7 mouse cellular contexts compared by ENCODE assay signal in genomic region chr8:122444058-122444748, GRCm38 (mm10). TPM values are rescaled to one million over a fixed set of nuclear protein-coding genes. Genes with fewer than 3 reads are reported as not detected.
DNase-seq lines count a peak whose midpoint lies in the region; ATAC-seq lines count a peak whose summit lies in the region.

No protein-coding gene starts in this region.

- peaks cover 6% of the 10 kb centered on the region; the same call in 1 of the 2 replicates for H3K36me3 ChIP-seq in intestine, embryonic 15.5 days

- no peaks in the 10 kb centered on the region for H3K27me3 ChIP-seq in intestine, embryonic 15.5 days (replicated peaks)

- peak; percentile 91 for DNase-seq in adrenal gland, adult 2 months
- peak; percentile 69 for DNase-seq in embryo, embryonic 11 days
- peak; percentile 85 for DNase-seq in gastrocnemius, postnatal 14 days
- DNase-seq in left cerebral cortex, postnatal 14 days (ENCODE audit: low spot score in 2 of 2): peak; percentile 84
- DNase-seq in right cerebral cortex, postnatal 25 days: peak; percentile 76

- peak overlapping the region; percentile 65 for H3K4me2 ChIP-seq in intestine, embryonic 15.5 days (replicated peaks)

- H3K4me3 ChIP-seq in intestine, embryonic 15.5 days (replicated peaks): peak overlapping the region; percentile 68

- WGBS in intestine, embryonic 15.5 days: 2% methylated on average over 19 of the region's 19 CpGs

- H3K27ac ChIP-seq in intestine, embryonic 15.5 days: peak overlapping the region; percentile 93

- peaks cover 21% of the 10 kb centered on the region for H3K4me1 ChIP-seq in intestine, embryonic 15.5 days (replicated peaks)

- intact Hi-C loops in gastrocnemius, postnatal 14 days (cut with DNase I; ENCODE audit: low total_unique reads): no loop called here
- intact Hi-C loops in left cerebral cortex, postnatal 14 days (cut with DNase I): no loop called here

- H3K9ac ChIP-seq in intestine, embryonic 15.5 days: peak overlapping the region; percentile 51

- ATAC-seq in intestine, embryonic 15.5 days: peak; percentile 60
- ATAC-seq in megakaryocyte-erythroid progenitor cell, adult 5-6 weeks (replicated peaks; ENCODE audit: low FRiP score, low TSS enrichment, poor library complexity, severe bottlenecking): peak; percentile 73

- H3K9me3 ChIP-seq in intestine, embryonic 15.5 days: no peaks in the 10 kb centered on the region

RNA-seq across cellular contexts. Expression of gene Mvd, which starts 1.0 kb away (rescaled TPM):
- 10 to 100 TPM in 1 of 2 experiments, 1 to 10 TPM in 1; 9.2 to 39.5 TPM for total RNA-seq in adrenal gland, adult 2 months (2021)
- polyA plus RNA-seq in adrenal gland, adult 2 months (2012; rRNA removed): 39.7 and 73.8 TPM in 2 replicates
- 1 to 10 TPM; 5.6 to 7.8 TPM for total RNA-seq in gastrocnemius, postnatal 14 days (2021)
- polyA plus RNA-seq in intestine, embryonic 15.5 days (2015; fragmentation: Nextera tagmentation; extraction: Ambion mirVana): 60.2 and 68.3 TPM in 2 replicates
- total RNA-seq in left cerebral cortex, postnatal 14 days (2021): 10 to 100 TPM; 32.7 to 34.4 TPM
- 2.4 and 2.9 TPM in 2 replicates for total RNA-seq in megakaryocyte-erythroid progenitor cell, adult 5-6 weeks (2014; fragmentation: Nextera tagmentation)
- total RNA-seq in megakaryocyte-erythroid progenitor cell, adult 5-6 weeks (2017): 0.14 and 1.8 TPM in 2 replicates

RNA-seq across cellular contexts. Expression of gene Cyba, which starts 11.5 kb away (rescaled TPM):
- 10 to 100 TPM; 26.3 to 43.7 TPM for total RNA-seq in adrenal gland, adult 2 months (2021)
- polyA plus RNA-seq in adrenal gland, adult 2 months (2012; rRNA removed): 108 and 116 TPM in 2 replicates
- 10 to 100 TPM; 15.3 to 18.6 TPM for total RNA-seq in gastrocnemius, postnatal 14 days (2021)
- 307 and 314 TPM in 2 replicates for polyA plus RNA-seq in intestine, embryonic 15.5 days (2015; fragmentation: Nextera tagmentation; extraction: Ambion mirVana)
- total RNA-seq in left cerebral cortex, postnatal 14 days (2021): 1 to 10 TPM; 8.6 to 9.9 TPM
- total RNA-seq in megakaryocyte-erythroid progenitor cell, adult 5-6 weeks (2014; fragmentation: Nextera tagmentation): 66.0 and 69.7 TPM in 2 replicates
- 25.4 and 28.7 TPM in 2 replicates for total RNA-seq in megakaryocyte-erythroid progenitor cell, adult 5-6 weeks (2017)

RNA-seq across cellular contexts. Expression of gene Snai3, which starts 16.3 kb away (rescaled TPM):
- not detected for total RNA-seq in adrenal gland, adult 2 months (2021)
- 0.15 and 0.19 TPM in 2 replicates for polyA plus RNA-seq in adrenal gland, adult 2 months (2012; rRNA removed)
- 1 to 10 TPM; 3.1 to 4.1 TPM for total RNA-seq in gastrocnemius, postnatal 14 days (2021)
- polyA plus RNA-seq in intestine, embryonic 15.5 days (2015; fragmentation: Nextera tagmentation; extraction: Ambion mirVana): 0.57 and 0.86 TPM in 2 replicates
- total RNA-seq in left cerebral cortex, postnatal 14 days (2021): not detected
- 2.2 TPM in 1 of 2 replicates, not detected in the other for total RNA-seq in megakaryocyte-erythroid progenitor cell, adult 5-6 weeks (2014; fragmentation: Nextera tagmentation)
- not detected in 2 replicates for total RNA-seq in megakaryocyte-erythroid progenitor cell, adult 5-6 weeks (2017)

RNA-seq across cellular contexts. Expression of gene Il17c, which starts 22.4 kb away (rescaled TPM):
- not detected for total RNA-seq in adrenal gland, adult 2 months (2021)
- polyA plus RNA-seq in adrenal gland, adult 2 months (2012; rRNA removed): 0.16 TPM in 1 of 2 replicates, not detected in the other
- total RNA-seq in gastrocnemius, postnatal 14 days (2021): not detected
- not detected in 2 replicates for polyA plus RNA-seq in intestine, embryonic 15.5 days (2015; fragmentation: Nextera tagmentation; extraction: Ambion mirVana)
- total RNA-seq in left cerebral cortex, postnatal 14 days (2021): not detected
- not detected in 2 replicates for total RNA-seq in megakaryocyte-erythroid progenitor cell, adult 5-6 weeks (2014; fragmentation: Nextera tagmentation)
- total RNA-seq in megakaryocyte-erythroid progenitor cell, adult 5-6 weeks (2017): not detected in 2 replicates

RNA-seq across cellular contexts. Expression of gene Rnf166, which starts 31.7 kb away (rescaled TPM):
- total RNA-seq in adrenal gland, adult 2 months (2021): 10 to 100 TPM; 42.8 to 83.8 TPM
- polyA plus RNA-seq in adrenal gland, adult 2 months (2012; rRNA removed): 132 and 157 TPM in 2 replicates
- total RNA-seq in gastrocnemius, postnatal 14 days (2021): 10 to 100 TPM; 23.9 to 28.7 TPM
- polyA plus RNA-seq in intestine, embryonic 15.5 days (2015; fragmentation: Nextera tagmentation; extraction: Ambion mirVana): 29.5 and 31.5 TPM in 2 replicates
- total RNA-seq in left cerebral cortex, postnatal 14 days (2021): 10 to 100 TPM; 22.4 to 23.2 TPM
- 33.2 and 37.2 TPM in 2 replicates for total RNA-seq in megakaryocyte-erythroid progenitor cell, adult 5-6 weeks (2014; fragmentation: Nextera tagmentation)
- 23.7 and 40.2 TPM in 2 replicates for total RNA-seq in megakaryocyte-erythroid progenitor cell, adult 5-6 weeks (2017)

Comparison
In these comparisons a context has a peak if more than half of its experiments do, and no peak if none do; other contexts are left out.
1. Peak in every context shown above with its lines: DNase-seq, ATAC-seq, H3K4me3 ChIP-seq and H3K27ac ChIP-seq.